Mouse (Mus musculus) cortical plate, adult 2 months (tissue): Measurements from ENCODE around the gene Cenpa. TPM values are rescaled to one million over a fixed set of nuclear protein-coding genes. Genes with fewer than 3 reads are reported as not detected.
A peak's percentile ranks its signal among the peaks of the same experiment; 100 is the strongest.
"Not testable (repeated sequence)": the region's sequence is repeated elsewhere in the genome, so short reads cannot be mapped to it uniquely, and the experiment has no call there.

Source experiments
- H3K27ac ChIP-seq: fragments of 200-500 bp; 2 replicates; pipeline ENCODE4 v1.5.1; 2012; ENCODE audit warnings: low read length, control low read depth, inconsistent platforms; ENCODE audit not compliant: insufficient read depth
- H3K4me1 ChIP-seq: fragments of 200-500 bp; 2 replicates; pipeline ENCODE4 v1.6.1; 2011; ENCODE audit warnings: low read length; ENCODE audit not compliant: control insufficient read depth, insufficient read depth
- H3K4me3 ChIP-seq: fragments of 200-500 bp; 2 replicates; pipeline ENCODE4 v1.5.1; 2011; ENCODE audit warnings: mild to moderate bottlenecking, low read length, control low read depth; ENCODE audit not compliant: insufficient read depth
- CTCF ChIP-seq: fragments of 200-500 bp; IDR thresholded peaks from 2 replicates; pipeline ENCODE4 v1.5.1; 2011; ENCODE audit warnings: mild to moderate bottlenecking, control low read depth, low read length; ENCODE audit not compliant: insufficient read depth; ENCODE audit errors: extremely low read depth
- POLR2A ChIP-seq: fragments of 200-500 bp; IDR thresholded peaks from 2 replicates; pipeline ENCODE4 v1.6.1; 2011; ENCODE audit warnings: mild to moderate bottlenecking, low read length, control low read depth; ENCODE audit not compliant: insufficient read depth; ENCODE audit errors: extremely low read depth
- polyA plus RNA-seq: library from polyadenylated mRNA; depleted of rRNA; stranded (reverse); fragments of >200 nt; gene quantifications from 2 replicates; pipeline ENCODE4 v1.2.3, GENCODE M21; 2012

The Cenpa gene
- polyA plus RNA-seq, 1 experiment: 7.1 TPM

DNA sequence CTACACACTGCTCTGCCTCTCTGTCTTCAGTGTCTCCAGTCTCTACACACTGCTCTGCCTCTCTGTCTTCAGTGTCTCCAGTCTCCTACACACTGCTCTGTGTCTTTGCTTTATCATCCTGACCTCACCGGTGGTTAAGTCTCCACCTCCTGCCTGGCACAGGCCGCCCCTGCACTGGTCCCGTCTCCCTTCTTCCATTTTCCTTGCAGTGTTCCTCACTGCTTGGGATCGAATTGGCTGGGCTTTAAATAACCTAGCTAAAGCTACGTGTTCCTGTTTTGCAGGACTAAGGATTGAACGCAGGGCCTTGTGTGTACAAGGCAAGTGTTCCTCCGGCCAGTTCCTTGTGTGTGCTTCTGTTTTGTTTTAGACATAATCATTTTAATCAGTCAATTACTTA, 3.5 kb downstream of the Cenpa start:
- H3K4me3 ChIP-seq: no peak overlapping the region
- H3K4me1 ChIP-seq: no peaks in the 10 kb centered on the region
- H3K27ac ChIP-seq: no peak overlapping the region
- no peak for TF ChIP-seq CTCF
- TF ChIP-seq POLR2A: no peak

DNA sequence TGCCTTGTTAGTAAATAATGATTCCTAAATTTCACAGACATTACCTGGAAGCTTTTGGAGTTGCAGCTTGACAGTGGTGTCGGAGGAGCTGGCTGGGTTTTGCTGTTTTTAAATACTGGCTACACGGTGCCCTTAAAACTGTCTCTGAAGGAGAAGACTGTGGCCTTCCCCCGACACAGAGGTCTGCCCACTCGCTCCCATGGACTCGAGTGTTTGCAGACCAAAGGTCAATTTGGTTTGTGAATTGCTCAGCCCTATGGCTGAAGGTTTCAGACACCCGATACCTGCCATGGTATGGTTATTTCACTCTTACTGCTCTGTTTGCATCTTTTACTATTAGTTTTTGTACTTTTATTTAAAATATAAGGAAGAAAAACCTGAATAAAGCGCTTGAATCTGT, 7.4 kb downstream of the Cenpa start:
- Histone ChIP-seq H3K27ac (no peak overlapping the region), H3K4me3 (no peak overlapping the region), H3K4me1 (no peaks in the 10 kb centered on the region)
- TF ChIP-seq CTCF (no peak), POLR2A (no peak)

GRCm38 (mm10) chr5:30676800-30677199, 10.2 kb downstream of the Cenpa start:
- no peak overlapping the region for H3K27ac ChIP-seq
- H3K4me1 ChIP-seq: no peaks in the 10 kb centered on the region
- no peak for TF ChIP-seq CTCF
- H3K4me3 ChIP-seq: no peak overlapping the region

- not testable (repeated sequence) for H3K4me3 ChIP-seq, H3K4me1 ChIP-seq, H3K27ac ChIP-seq
Observed at GRCm38 (mm10) chr5:30678069-30678468, 11.5 kb downstream of the Cenpa start.

- no peak for TF ChIP-seq POLR2A
- TF ChIP-seq CTCF: no peak
- Histone ChIP-seq H3K4me3 (no peak overlapping the region), H3K4me1 (no peaks in the 10 kb centered on the region), H3K27ac (no peak overlapping the region)
Observed at GRCm38 (mm10) chr5:30678722-30679296, 12.2 kb downstream of the Cenpa start.

DNA sequence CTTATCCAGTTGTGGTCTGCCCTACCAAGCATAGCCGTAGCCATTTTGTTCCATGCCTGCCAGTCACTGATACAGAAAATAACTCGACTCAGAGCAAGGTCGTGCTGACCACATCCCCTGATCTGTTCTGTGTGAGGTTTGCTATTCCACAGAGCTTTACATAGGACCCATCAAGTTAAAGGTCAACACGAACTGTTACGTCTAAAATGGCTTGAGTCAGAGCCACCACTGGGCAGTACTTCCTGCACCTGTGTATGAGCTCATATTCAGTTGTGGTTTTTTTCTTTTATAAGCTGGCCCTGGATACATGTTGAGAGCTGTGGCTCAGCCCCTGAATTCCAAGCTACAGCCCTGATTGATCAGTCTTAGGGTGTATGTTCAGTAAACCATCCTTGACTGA, 13.0 kb downstream of the Cenpa start:
- TF ChIP-seq CTCF: no peak
- Histone ChIP-seq H3K4me3 (no peak overlapping the region), H3K27ac (no peak overlapping the region), H3K4me1 (no peaks in the 10 kb centered on the region)

DNA sequence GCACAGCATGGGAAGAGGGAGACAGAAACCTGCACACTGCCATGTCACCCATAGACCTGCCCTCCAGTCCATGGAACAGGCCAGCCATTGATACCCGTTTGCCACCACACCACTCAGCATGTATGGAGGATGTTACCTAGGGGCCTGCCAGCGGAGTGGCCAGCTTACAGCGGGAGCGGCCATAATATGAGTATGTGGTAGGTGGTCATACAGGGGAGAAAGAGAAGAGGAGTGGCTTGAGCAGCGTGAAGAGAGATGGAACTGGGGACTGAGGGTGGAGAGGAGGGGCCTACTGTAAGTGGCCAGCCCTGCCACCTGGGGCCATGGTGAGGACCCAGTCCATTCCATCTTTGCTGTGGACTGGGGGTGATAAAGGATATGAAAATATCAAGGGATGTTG, 15.4 kb downstream of the Cenpa start:
- H3K4me3 ChIP-seq: no peak overlapping the region
- TF ChIP-seq CTCF (no peak), POLR2A (no peak)
- no peaks in the 10 kb centered on the region for H3K4me1 ChIP-seq

GRCm38 (mm10) chr5:30682967-30683600, 16.5 kb downstream of the Cenpa start:
- Histone ChIP-seq H3K4me3 (no peak overlapping the region), H3K27ac (no peak overlapping the region), H3K4me1 (no peaks in the 10 kb centered on the region)
- TF ChIP-seq POLR2A (no peak), CTCF (no peak)

More for the DNA sequence above, 15.4 kb downstream of the Cenpa start:
- H3K27ac ChIP-seq: no peak overlapping the region

DNA sequence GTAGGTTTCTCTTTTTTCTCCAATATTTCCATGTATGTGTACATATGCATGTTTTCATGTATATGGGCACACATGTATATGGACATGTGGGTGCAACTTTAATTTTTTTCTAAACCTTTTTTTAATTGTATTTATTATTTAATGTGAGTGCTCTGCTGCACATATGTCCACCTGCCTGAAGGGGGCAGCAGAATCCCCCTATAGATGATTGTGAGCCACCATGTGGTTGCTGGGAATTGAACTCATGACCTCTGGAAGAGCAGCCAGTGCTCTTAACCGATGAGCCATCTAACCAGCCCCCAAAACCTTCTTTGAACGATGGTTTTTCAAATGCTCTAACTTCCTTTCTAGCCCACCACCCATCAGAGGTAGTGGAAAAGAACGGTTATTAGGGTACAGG, 17.4 kb downstream of the Cenpa start:
- Histone ChIP-seq H3K4me1 (no peaks in the 10 kb centered on the region), H3K27ac (no peak overlapping the region), H3K4me3 (no peak overlapping the region)
- TF ChIP-seq POLR2A (no peak), CTCF (no peak)

- Histone ChIP-seq H3K4me3 (no peak overlapping the region), H3K27ac (no peak overlapping the region), H3K4me1 (no peaks in the 10 kb centered on the region)
- peak; percentile 79 for TF ChIP-seq CTCF
- TF ChIP-seq POLR2A: no peak
Observed at GRCm38 (mm10) chr5:30686781-30687180, 20.2 kb downstream of the Cenpa start.

DNA sequence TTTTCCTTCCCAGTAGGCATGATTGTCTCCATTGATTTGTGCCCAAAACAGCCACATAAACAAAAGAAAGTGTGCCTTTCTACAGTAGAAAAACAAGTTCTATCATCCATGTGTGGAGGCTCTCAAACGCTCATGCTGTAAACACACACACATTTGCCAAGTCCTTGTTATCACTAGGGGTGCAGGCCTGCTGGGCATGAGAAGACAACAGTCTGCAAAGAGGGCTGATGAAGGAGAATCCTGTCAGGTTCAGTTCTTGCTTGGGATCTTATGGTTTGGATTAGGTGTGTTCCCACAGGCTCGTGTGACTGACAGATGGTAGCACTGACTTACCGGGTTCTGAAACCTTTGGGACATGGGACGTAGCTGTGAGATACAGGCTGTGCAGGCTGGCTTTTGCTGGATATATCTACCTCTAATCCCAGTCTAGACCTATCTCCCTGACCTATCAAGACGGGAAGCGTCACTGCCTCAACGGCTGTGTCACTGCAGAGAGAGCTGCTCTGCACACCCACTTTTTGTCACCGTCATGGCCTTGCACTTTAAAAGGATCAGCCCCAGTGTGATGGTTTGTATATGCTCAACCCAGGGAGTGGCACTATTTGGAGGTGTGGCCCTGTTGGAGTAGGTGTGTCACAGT, 33.9 kb downstream of the Cenpa start:
- Histone ChIP-seq H3K4me3 (no peak overlapping the region), H3K4me1 (no peaks in the 10 kb centered on the region), H3K27ac (no peak overlapping the region)
- TF ChIP-seq POLR2A (no peak), CTCF (no peak)

GRCm38 (mm10) chr5:30701373-30701772, 34.8 kb downstream of the Cenpa start:
- H3K27ac ChIP-seq, H3K4me3 ChIP-seq, H3K4me1 ChIP-seq: not testable (repeated sequence)
